Mouse (Mus musculus) forebrain, embryonic 14.5 days (tissue): ENCODE data around the gene Crtac1. TPM values are rescaled to one million over a fixed set of nuclear protein-coding genes. Genes with fewer than 3 reads are reported as not detected.

ENCODE experiments used
- ATAC-seq: fragments of 200-750 bp; cut with Nextera tagmentation; 2 replicates; pipeline ENCODE4 v1.8.0; 2017; ENCODE audit warnings: mild to moderate bottlenecking, moderate library complexity
- DNase-seq: peaks from one replicate; pipeline ENCODE4 v3.0.0-alpha.2; 2015; ENCODE audit warnings: low spot score
- H3K27ac ChIP-seq: fragments of 300-500 bp; sonication (generic); 2 replicates; pipeline ENCODE4 v1.5.1; 2014; ENCODE audit warnings: low read depth, mild to moderate bottlenecking, control low read depth, low read length, moderate library complexity
- H3K27me3 ChIP-seq: fragments of 300-500 bp; sonication (generic); replicated peaks from 2 replicates; pipeline ENCODE4 v1.6.1; 2014; ENCODE audit warnings: low read length, control low read depth, mixed read lengths; ENCODE audit not compliant: control insufficient read depth, insufficient read depth
- H3K36me3 ChIP-seq: fragments of 300-500 bp; sonication (generic); 2 replicates; pipeline ENCODE4 v1.6.1; 2014; ENCODE audit warnings: low read length, control low read depth; ENCODE audit not compliant: control insufficient read depth, insufficient read depth
- H3K4me1 ChIP-seq: fragments of 300-500 bp; sonication (generic); 2 replicates; pipeline ENCODE4 v1.6.1; 2014; ENCODE audit warnings: antibody characterized with exemption, low read length, control low read depth; ENCODE audit not compliant: control insufficient read depth, insufficient read depth
- H3K4me2 ChIP-seq: fragments of 300-500 bp; sonication (generic); 2 replicates; pipeline ENCODE4 v1.6.1; 2014; ENCODE audit warnings: mild to moderate bottlenecking, control low read depth, low read length
- H3K4me3 ChIP-seq: fragments of 300-500 bp; sonication (generic); 2 replicates; pipeline ENCODE4 v1.5.1; 2014; ENCODE audit warnings: low read depth, low read length, control low read depth
- H3K9ac ChIP-seq: fragments of 300-500 bp; sonication (generic); 2 replicates; pipeline ENCODE4 v1.6.1; 2014; ENCODE audit warnings: mild to moderate bottlenecking, low read length, control low read depth, moderate library complexity
- H3K9me3 ChIP-seq: fragments of 300-500 bp; sonication (generic); replicated peaks from 2 replicates; pipeline ENCODE4 v1.6.1; 2016; ENCODE audit warnings: low read length, control low read depth, mixed read lengths; ENCODE audit not compliant: control insufficient read depth
- WGBS: fragments of 180-500 bp; shearing (Covaris S2); extraction: QIAGEN DNeasy Blood & Tissue Kit; methylation state at CpG from one replicate; pipeline ENCODE4 v1.1.7; 2014; 5-methylcytosine and 5-hydroxymethylcytosine counted together
- polyA plus RNA-seq: library from polyadenylated mRNA; unstranded; fragments of >200 nt; fragmentation: Nextera tagmentation; extraction: Ambion mirVana; gene quantifications from 2 replicates; pipeline ENCODE4 v1.2.1, GENCODE M21; 2014

The Crtac1 gene
- polyA plus RNA-seq, 1 experiment from 2014 or later, result 17.3 TPM

DNA sequence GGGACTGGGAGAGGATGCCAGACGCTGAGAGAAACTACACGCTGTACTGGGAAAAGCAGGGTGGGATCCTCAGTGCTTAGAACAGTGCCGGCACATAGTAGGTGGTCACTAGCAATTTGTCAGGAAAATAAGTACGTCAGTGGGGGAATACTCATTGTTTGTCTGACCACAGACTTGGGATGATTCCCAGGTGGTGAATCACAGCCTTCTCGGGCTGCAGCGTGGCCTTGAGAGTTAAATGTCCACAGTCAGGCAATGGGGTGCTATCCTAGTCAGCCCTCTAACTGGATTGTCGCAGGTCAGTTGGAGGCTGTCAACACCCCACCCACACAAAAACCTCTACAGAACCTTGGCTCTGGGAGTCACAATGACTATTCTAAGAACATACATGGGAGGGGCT, 100.1 kb downstream of the Crtac1 start:
- no peak overlapping the region for H3K9ac ChIP-seq
- no peak overlapping the region for H3K4me2 ChIP-seq
- no peak overlapping the region for H3K4me3 ChIP-seq
- ATAC-seq (no peak), DNase-seq (no peak)
- no peaks in the 10 kb centered on the region for H3K27me3 ChIP-seq
- no peak overlapping the region for H3K27ac ChIP-seq
- WGBS, result 85% methylated on average over 7 of the region's 7 CpGs
- H3K4me1 ChIP-seq, result no peaks in the 10 kb centered on the region
- no peaks in the 10 kb centered on the region for H3K36me3 ChIP-seq
- no peaks in the 10 kb centered on the region for H3K9me3 ChIP-seq

DNA sequence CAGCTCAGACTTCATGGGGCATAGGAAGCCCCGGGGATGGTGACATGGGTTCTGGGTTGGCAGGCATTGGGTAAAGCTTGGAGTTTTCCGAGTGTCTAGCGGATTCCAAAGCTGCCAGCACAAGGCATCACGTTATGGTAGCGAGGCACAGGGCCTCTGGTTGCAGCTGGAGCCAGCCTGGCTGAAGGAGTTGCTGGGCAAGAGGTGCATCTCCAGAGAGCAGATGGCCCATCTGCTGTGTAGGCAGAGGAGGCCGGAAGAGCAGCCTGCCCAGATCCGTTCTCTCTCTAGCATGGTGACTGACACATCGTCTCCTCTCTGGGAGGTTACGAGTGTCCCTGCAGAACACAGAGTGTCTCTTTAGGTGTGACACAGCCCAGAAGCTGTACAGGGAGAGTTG, 103.4 kb downstream of the Crtac1 start:
- no peak for DNase-seq
- H3K4me3 ChIP-seq, result no peak overlapping the region
- ATAC-seq, result no peak
- H3K4me1 ChIP-seq, result no peaks in the 10 kb centered on the region
- H3K27me3 ChIP-seq, result 0 out of 2 replicates have a peak, but pooled peaks cover 2% of the 10 kb centered on the region
- H3K36me3 ChIP-seq, result no peaks in the 10 kb centered on the region
- H3K4me2 ChIP-seq, result no peak overlapping the region
- H3K9ac ChIP-seq, result no peak overlapping the region
- no peaks in the 10 kb centered on the region for H3K9me3 ChIP-seq
- 75% methylated on average over 9 of the region's 9 CpGs for WGBS
- no peak overlapping the region for H3K27ac ChIP-seq

DNA sequence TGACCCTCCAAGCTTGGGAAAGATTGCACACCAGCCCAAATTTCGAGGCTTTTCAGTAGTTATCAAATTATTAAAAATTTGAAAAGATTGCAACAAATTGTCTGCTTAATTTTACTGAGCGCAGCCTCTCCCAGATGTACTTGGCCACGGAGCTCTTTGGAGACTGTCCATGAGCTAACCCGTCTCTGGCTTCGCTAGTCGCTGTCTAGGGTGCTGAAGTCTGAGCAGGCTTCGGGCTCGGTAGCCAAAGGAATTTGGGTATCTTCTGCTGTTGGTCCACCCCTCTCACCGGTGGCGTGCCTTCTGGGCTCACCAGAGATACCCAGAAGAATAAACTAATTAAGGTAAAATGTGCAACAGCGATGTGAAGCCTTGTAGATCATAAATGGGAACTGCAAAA, 105.7 kb downstream of the Crtac1 start:
- ATAC-seq (no peak), DNase-seq (peak; percentile 59)
- H3K27ac ChIP-seq, result no peak overlapping the region
- H3K9me3 ChIP-seq, result no peaks in the 10 kb centered on the region
- no peak overlapping the region for H3K4me2 ChIP-seq
- H3K36me3 ChIP-seq, result no peaks in the 10 kb centered on the region
- 0 out of 2 replicates have a peak, but pooled peaks cover 2% of the 10 kb centered on the region for H3K4me1 ChIP-seq
- 8% methylated on average over 11 of the region's 11 CpGs for WGBS
- no peak overlapping the region for H3K4me3 ChIP-seq
- H3K9ac ChIP-seq, result no peak overlapping the region
- H3K27me3 ChIP-seq, result 0 out of 2 replicates have a peak, but pooled peaks cover 2% of the 10 kb centered on the region

DNA sequence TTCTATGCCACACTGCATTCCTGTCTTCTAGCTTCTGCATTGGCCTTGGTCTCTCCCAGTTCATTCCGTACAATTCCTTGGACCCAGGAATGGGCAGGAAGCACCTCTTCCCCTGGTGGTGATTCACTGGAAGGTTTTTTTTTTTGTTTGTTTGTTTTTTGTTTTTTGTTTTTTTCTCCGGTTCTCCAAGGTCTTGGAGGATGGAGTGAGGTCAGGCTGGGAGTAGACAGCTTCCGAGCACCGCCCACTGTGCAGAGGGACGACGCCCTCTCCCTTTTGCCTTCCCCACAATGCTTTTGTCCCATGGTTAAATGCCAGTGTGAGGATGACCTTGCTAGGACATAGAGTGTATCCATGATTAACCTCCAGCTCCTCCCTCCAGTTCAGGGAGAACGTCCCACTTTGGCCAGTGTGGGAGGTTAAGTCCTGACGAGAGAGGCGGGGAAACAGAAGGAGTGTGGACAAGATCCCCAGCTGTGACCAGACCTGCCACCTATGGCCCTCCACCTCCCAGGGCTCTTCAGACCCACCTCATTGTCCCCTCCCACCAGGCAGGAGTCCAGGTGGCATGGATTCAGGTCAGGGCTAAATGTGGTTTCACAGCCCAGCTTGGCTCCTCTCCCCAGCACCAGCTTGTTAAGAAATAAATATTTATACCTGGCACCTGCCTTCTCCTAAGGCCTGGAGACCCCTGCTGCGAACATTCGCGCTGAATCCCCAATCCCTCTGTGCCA, 109.1 kb downstream of the Crtac1 start:
- no peak overlapping the region for H3K27ac ChIP-seq
- peaks cover 20% of the 10 kb centered on the region for H3K4me1 ChIP-seq
- H3K9ac ChIP-seq, result no peak overlapping the region
- ATAC-seq, result no peak
- no peaks in the 10 kb centered on the region for H3K36me3 ChIP-seq
- H3K4me2 ChIP-seq, result no peak overlapping the region
- H3K27me3 ChIP-seq, result 0 out of 2 replicates have a peak, but pooled peaks cover 2% of the 10 kb centered on the region
- H3K9me3 ChIP-seq, result no peaks in the 10 kb centered on the region
- 67% methylated on average over 12 of the region's 12 CpGs for WGBS
- H3K4me3 ChIP-seq, result no peak overlapping the region
- DNase-seq, result no peak

DNA sequence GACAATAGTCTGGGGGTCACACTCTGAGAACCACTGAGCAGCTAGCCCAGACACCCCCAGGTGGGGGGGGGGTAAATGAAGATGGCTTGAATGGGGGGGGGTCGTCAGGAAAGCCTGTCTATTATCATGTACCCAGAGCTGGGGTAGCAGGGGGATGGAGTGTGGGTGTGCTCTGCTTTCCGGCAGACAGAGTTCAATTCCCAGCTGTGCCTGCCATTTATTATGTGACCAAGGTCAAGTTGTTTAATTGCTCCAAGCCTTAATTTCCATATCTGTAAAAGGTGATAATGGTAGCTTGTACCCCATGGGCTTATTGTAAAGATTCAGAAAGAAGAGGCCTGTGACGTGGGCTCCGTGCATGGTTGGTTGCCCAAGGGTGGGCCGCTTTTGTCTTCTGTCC, 109.6 kb downstream of the Crtac1 start:
- no peaks in the 10 kb centered on the region for H3K9me3 ChIP-seq
- 0 out of 2 replicates have a peak, but pooled peaks cover 2% of the 10 kb centered on the region for H3K27me3 ChIP-seq
- WGBS, result 39% methylated on average over 5 of the region's 5 CpGs
- no peak overlapping the region for H3K4me3 ChIP-seq
- no peak for DNase-seq
- peaks cover 26% of the 10 kb centered on the region for H3K4me1 ChIP-seq
- H3K36me3 ChIP-seq, result no peaks in the 10 kb centered on the region
- no peak overlapping the region for H3K4me2 ChIP-seq
- H3K27ac ChIP-seq, result no peak overlapping the region
- H3K9ac ChIP-seq, result no peak overlapping the region
- no peak for ATAC-seq

GRCm38 (mm10) chr19:42317648-42318425, 113.7 kb downstream of the Crtac1 start:
- 35% methylated on average over 18 of the region's 18 CpGs for WGBS
- no peaks in the 10 kb centered on the region for H3K27me3 ChIP-seq
- peaks cover 40% of the 10 kb centered on the region for H3K4me1 ChIP-seq
- no peaks in the 10 kb centered on the region for H3K36me3 ChIP-seq
- H3K4me3 ChIP-seq, result no peak overlapping the region
- DNase-seq (peak; percentile 85), ATAC-seq (peak; percentile 40; the same call in 1 of the 2 replicates)
- peak overlapping the region; percentile 24 for H3K4me2 ChIP-seq
- H3K9me3 ChIP-seq, result no peaks in the 10 kb centered on the region
- peak overlapping the region; percentile 84 for H3K27ac ChIP-seq
- no peak overlapping the region for H3K9ac ChIP-seq

GRCm38 (mm10) chr19:42316998-42317397, 114.6 kb downstream of the Crtac1 start:
- WGBS, result 21% methylated on average over 8 of the region's 8 CpGs
- no peak overlapping the region for H3K9ac ChIP-seq
- H3K4me3 ChIP-seq, result no peak overlapping the region
- H3K4me1 ChIP-seq, result peaks cover 46% of the 10 kb centered on the region
- no peaks in the 10 kb centered on the region for H3K9me3 ChIP-seq
- H3K27me3 ChIP-seq, result no peaks in the 10 kb centered on the region
- DNase-seq, result peak; percentile 77
- H3K36me3 ChIP-seq, result no peaks in the 10 kb centered on the region
- H3K4me2 ChIP-seq, result no peak overlapping the region; the same call in 1 of the 2 replicates
- ATAC-seq, result peak; percentile 56
- H3K27ac ChIP-seq, result peak overlapping the region; percentile 84

GRCm38 (mm10) chr19:42316525-42316924, 115.1 kb downstream of the Crtac1 start:
- H3K4me1 ChIP-seq, result peaks cover 51% of the 10 kb centered on the region

More at GRCm38 (mm10) chr19:42316525-42316924, 115.1 kb downstream of the Crtac1 start:
- H3K4me3 ChIP-seq, result no peak overlapping the region
- peak overlapping the region; percentile 84 for H3K27ac ChIP-seq
- no peak; the same call in 1 of the 2 replicates for ATAC-seq
- H3K9ac ChIP-seq, result no peak overlapping the region
- no peak overlapping the region; the same call in 1 of the 2 replicates for H3K4me2 ChIP-seq
- no peaks in the 10 kb centered on the region for H3K9me3 ChIP-seq
- peak; percentile 68 for DNase-seq
- 79% methylated on average over 2 of the region's 2 CpGs for WGBS
- H3K27me3 ChIP-seq, result no peaks in the 10 kb centered on the region
- no peaks in the 10 kb centered on the region for H3K36me3 ChIP-seq
